19 mouse cellular contexts compared by ENCODE assay signal in genomic region chr7:49364486-49365162, GRCm38 (mm10).
DNase-seq lines count a peak whose midpoint lies in the region; ATAC-seq lines count a peak whose summit lies in the region.
"Had no signal": no experiment of that assay in that cellular context is flagged by ENCODE, and none has a peak within 500 bp of the region (broad histone marks: within the 10 kb centered on the region; RNA-seq: fewer than 3 reads in every experiment).

No protein-coding gene starts in this region.

- no peaks in the 10 kb centered on the region for H3K36me3 ChIP-seq in forebrain, embryonic 15.5 days
- H3K36me3 ChIP-seq: embryonic facial prominence, embryonic 12.5 days; midbrain, embryonic 13.5 days had no signal

- ATAC-seq in frontal cortex, adult (ENCODE audit: low TSS enrichment): peak; percentile 39; the same call in 1 of the 2 replicates
- no peak for ATAC-seq in forebrain, embryonic 15.5 days (replicated peaks)
- ATAC-seq: hindbrain, embryonic 16.5 days; midbrain, embryonic 13.5 days had no signal

- peaks cover 15% of the 10 kb centered on the region for H3K4me1 ChIP-seq in forebrain, embryonic 15.5 days
- H3K4me1 ChIP-seq: embryonic facial prominence, embryonic 12.5 days had no signal

- WGBS in forebrain, embryonic 15.5 days: 91% methylated on average over 13 of the region's 13 CpGs

- DNase-seq in frontal cortex, postnatal 25 days (ENCODE audit: low spot score in 2 of 2): no peak
- DNase-seq in retina, postnatal 1 day: peak; percentile 22
- no peak for DNase-seq in retina, embryonic 14.5 days (ENCODE audit: low spot score)
- DNase-seq in naive thymus-derived CD4-positive, alpha-beta T cell, adult 2 months (ENCODE audit: low read depth): peak; percentile 66
- DNase-seq in thymus, postnatal 4 days: peak; percentile 60
- DNase-seq in ovary, postnatal 36 days (ENCODE audit: low spot score): no peak
- DNase-seq: cerebellum, adult 18-20 months; heart, adult 18-20 months; heart, postnatal 10 days; kidney, adult 8-10 months; liver; lung, embryonic 14.5 days; spleen, adult 18-20 months had no signal

- no peaks in the 10 kb centered on the region for H3K9me3 ChIP-seq in forebrain, embryonic 15.5 days
- H3K9me3 ChIP-seq: embryonic facial prominence, embryonic 12.5 days; midbrain, embryonic 13.5 days had no signal

- no peaks in the 10 kb centered on the region for H3K27me3 ChIP-seq in forebrain, embryonic 15.5 days
- H3K27me3 ChIP-seq: embryonic facial prominence, embryonic 12.5 days had no signal

- no peak overlapping the region for H3K9ac ChIP-seq in forebrain, embryonic 15.5 days (replicated peaks)
- H3K9ac ChIP-seq: embryonic facial prominence, embryonic 12.5 days; lung, embryonic 14.5 days; midbrain, embryonic 13.5 days had no signal

- H3K4me2 ChIP-seq in forebrain, embryonic 15.5 days (replicated peaks): no peak overlapping the region
- H3K4me2 ChIP-seq: embryonic facial prominence, embryonic 12.5 days; lung, embryonic 14.5 days; midbrain, embryonic 13.5 days had no signal

- H3K27ac ChIP-seq in forebrain, embryonic 15.5 days (replicated peaks): no peak overlapping the region
- H3K27ac ChIP-seq: embryonic facial prominence, embryonic 12.5 days; macrophage; midbrain, embryonic 13.5 days had no signal

- no peak overlapping the region for H3K4me3 ChIP-seq in forebrain, embryonic 15.5 days
- H3K4me3 ChIP-seq: embryonic facial prominence, embryonic 12.5 days; midbrain, embryonic 13.5 days had no signal

Comparison
In these comparisons a context has a peak if more than half of its experiments do, and no peak if none do; other contexts are left out.
1. DNase-seq: peak in retina, postnatal 1 day (single experiment), naive thymus-derived CD4-positive, alpha-beta T cell, adult 2 months (single experiment) and thymus, postnatal 4 days (single experiment); none in frontal cortex, postnatal 25 days (0 of 2), retina, embryonic 14.5 days (single experiment) and ovary, postnatal 36 days (single experiment).